Mouse (Mus musculus) C2C12 (cell line): ENCODE measurements around the gene Pld4. TPM values are rescaled to one million over a fixed set of nuclear protein-coding genes. Genes with fewer than 3 reads are reported as not detected.

Experiments used
- H3K27me3 ChIP-seq: one replicate; pipeline ENCODE4 v1.6.1; 2011; ENCODE audit not compliant: control insufficient read depth, insufficient read depth, insufficient read length
- H3K36me3 ChIP-seq: one replicate; pipeline ENCODE4 v1.6.1; 2011; ENCODE audit not compliant: control insufficient read depth, insufficient read depth
- H3K4me3 ChIP-seq: one replicate; pipeline ENCODE4 v1.5.1; 2011; ENCODE audit warnings: mild to moderate bottlenecking, control low read depth; ENCODE audit not compliant: poor library complexity, insufficient read depth, severe bottlenecking
- H3K79me2 ChIP-seq: one replicate; pipeline ENCODE4 v1.6.1; 2011; ENCODE audit not compliant: control insufficient read depth, insufficient read depth
- H3K79me3 ChIP-seq: one replicate; pipeline ENCODE4 v1.6.1; 2011; ENCODE audit warnings: low read depth, control low read depth
- H3ac ChIP-seq: one replicate; pipeline ENCODE3; 2011; ENCODE audit warnings: low read depth; ENCODE audit not compliant: control insufficient read depth, insufficient read length
- CEBPB ChIP-seq: IDR thresholded peaks from one replicate; pipeline ENCODE4 v1.6.1; 2011; ENCODE audit warnings: low read depth, mild to moderate bottlenecking, control low read depth, moderate library complexity
- CTCF ChIP-seq: IDR thresholded peaks from one replicate; pipeline ENCODE4 v1.5.1; 2011; ENCODE audit not compliant: control insufficient read depth, insufficient read depth, insufficient read length
- FOSL1 ChIP-seq: IDR thresholded peaks from one replicate; pipeline ENCODE4 v1.8.0; 2011; ENCODE audit warnings: mild to moderate bottlenecking, low read length; ENCODE audit not compliant: poor library complexity, insufficient read depth, severe bottlenecking
- MAX ChIP-seq: IDR thresholded peaks from one replicate; pipeline ENCODE4 v1.6.1; 2011; ENCODE audit warnings: mild to moderate bottlenecking, control low read depth
- MYOD1 ChIP-seq: IDR thresholded peaks from one replicate; pipeline ENCODE4 v1.6.1; 2011; ENCODE audit warnings: low read depth; ENCODE audit not compliant: control insufficient read depth, insufficient read length
- MYOG ChIP-seq: IDR thresholded peaks from one replicate; pipeline ENCODE4 v1.6.1; 2011; ENCODE audit not compliant: control insufficient read depth, insufficient read length; ENCODE audit errors: extremely low read depth
- USF1 ChIP-seq: IDR thresholded peaks from one replicate; pipeline ENCODE4 v1.6.1; 2011; ENCODE audit warnings: low read depth, mild to moderate bottlenecking, control low read depth, moderate library complexity
- polyA plus RNA-seq: library from polyadenylated mRNA; unstranded; fragments of >200 nt; fragmentation: generic; extraction: Trizol; gene quantifications from one replicate; pipeline ENCODE4 v1.2.1, GENCODE M21; 2012; ENCODE audit warnings: missing spikeins

Pld4 gene
- polyA plus RNA-seq, 1 experiment: not detected

- no peak for TF ChIP-seq FOSL1
- no peak for TF ChIP-seq MAX
- no peak for TF ChIP-seq MYOG
- TF ChIP-seq CTCF: no peak
- no peak for TF ChIP-seq USF1
- Histone ChIP-seq H3K4me3 (peak overlapping the region; percentile 41), H3K36me3 (no peaks in the 10 kb centered on the region), H3K79me3 (peaks cover 15% of the 10 kb centered on the region), H3K27me3 (no peaks in the 10 kb centered on the region), H3K79me2 (peaks cover 47% of the 10 kb centered on the region), H3ac (peak overlapping the region; percentile 41)
Observed at GRCm38 (mm10) chr12:112793601-112794355, 33.3 kb downstream of the Pld4 start.

GRCm38 (mm10) chr12:112794356-112794816 is 33.9 kb downstream of the Pld4 start:
- Histone ChIP-seq H3K79me2 (peaks cover 47% of the 10 kb centered on the region), H3K4me3 (peak overlapping the region; percentile 41), H3K36me3 (no peaks in the 10 kb centered on the region), H3ac (peak overlapping the region; percentile 41), H3K27me3 (no peaks in the 10 kb centered on the region), H3K79me3 (peaks cover 13% of the 10 kb centered on the region)
- TF ChIP-seq MYOD1 (no peak), CTCF (no peak), USF1 (no peak), FOSL1 (no peak), MAX (no peak), CEBPB (no peak), MYOG (no peak)

- Histone ChIP-seq H3K36me3 (no peaks in the 10 kb centered on the region), H3K27me3 (no peaks in the 10 kb centered on the region), H3K79me3 (peaks cover 12% of the 10 kb centered on the region), H3K4me3 (peak overlapping the region; percentile 41), H3K79me2 (peaks cover 52% of the 10 kb centered on the region), H3ac (peak overlapping the region; percentile 85)
- no peak for TF ChIP-seq MYOG
- TF ChIP-seq CTCF: no peak
- TF ChIP-seq CEBPB: no peak
Observed at GRCm38 (mm10) chr12:112794998-112795397, 34.5 kb downstream of the Pld4 start.

DNA sequence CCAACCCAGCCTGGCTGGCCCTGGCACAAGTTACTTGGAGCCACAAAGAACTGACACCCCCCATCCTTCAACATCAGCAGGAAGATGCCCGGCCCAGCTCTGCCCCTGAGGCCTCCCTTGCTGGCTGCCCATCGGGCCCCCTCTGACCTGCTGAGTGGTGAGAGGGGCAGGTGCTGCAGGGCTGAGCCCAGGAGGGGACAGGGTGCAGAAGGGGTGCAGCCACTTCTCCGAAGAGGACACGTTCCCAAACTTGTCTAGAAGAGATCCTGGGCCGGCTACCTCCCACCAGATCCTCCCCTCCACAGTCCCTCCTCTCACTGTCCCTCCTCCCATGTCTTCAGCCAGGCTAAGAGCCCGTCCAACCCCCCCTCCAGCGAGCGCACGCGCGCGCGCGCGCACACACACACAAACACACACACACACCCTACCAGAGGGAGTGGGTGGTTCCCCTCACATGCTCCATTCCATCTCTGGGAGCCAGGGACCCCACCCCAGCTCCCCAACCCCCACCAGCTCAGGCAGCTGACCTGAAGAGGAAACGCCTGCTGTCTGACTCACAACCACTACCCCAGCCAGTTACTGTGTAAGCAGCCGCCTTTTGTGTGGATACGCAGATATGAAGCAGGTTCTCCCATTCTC is 35.1 kb downstream of the Pld4 start:
- no peak for TF ChIP-seq MAX
- peak; percentile 21 for TF ChIP-seq MYOD1
- peak overlapping the region; percentile 41 for H3K4me3 ChIP-seq
- H3ac ChIP-seq: peak overlapping the region; percentile 85
- peaks cover 55% of the 10 kb centered on the region for H3K79me2 ChIP-seq
- peaks cover 12% of the 10 kb centered on the region for H3K79me3 ChIP-seq
- no peaks in the 10 kb centered on the region for H3K27me3 ChIP-seq
- H3K36me3 ChIP-seq: no peaks in the 10 kb centered on the region

GRCm38 (mm10) chr12:112796551-112797510 is 36.4 kb downstream of the Pld4 start:
- no peaks in the 10 kb centered on the region for H3K27me3 ChIP-seq
- no peak overlapping the region for H3K4me3 ChIP-seq
- peak overlapping the region; percentile 55 for H3ac ChIP-seq
- H3K79me2 ChIP-seq: peaks cover 56% of the 10 kb centered on the region
- peaks cover 12% of the 10 kb centered on the region for H3K79me3 ChIP-seq
- TF ChIP-seq CEBPB (no peak), USF1 (no peak), FOSL1 (no peak), MYOD1 (no peak), MYOG (no peak), MAX (no peak), CTCF (no peak)
- no peaks in the 10 kb centered on the region for H3K36me3 ChIP-seq
